Mouse (Mus musculus) MN1 (cell line): Measurements from ENCODE around the gene Anpep.

Experiments
- DNase-seq: peaks from one replicate; pipeline ENCODE4 v3.0.0-alpha.2; 2016; ENCODE audit warnings: low spot score

Gene Anpep

GRCm38 (mm10) chr7:79860811-79861210, at the start of gene Anpep:
TSS of gene Anpep (minus strand) at chr7:79861059.
- no peak for DNase-seq

GRCm38 (mm10) chr7:79907356-79907755, 46.5 kb upstream of the Anpep start:
- DNase-seq = no peak

- DNase-seq = no peak
Measured at GRCm38 (mm10) chr7:79906914-79907313, 46.1 kb upstream of the Anpep start.

- DNase-seq = no peak
Measured at GRCm38 (mm10) chr7:79905193-79905592, 44.3 kb upstream of the Anpep start.

- no peak for DNase-seq
Measured at GRCm38 (mm10) chr7:79903160-79903792, 42.4 kb upstream of the Anpep start.

GRCm38 (mm10) chr7:79900753-79901152, 39.9 kb upstream of the Anpep start:
- no peak for DNase-seq

- no peak for DNase-seq
Measured at GRCm38 (mm10) chr7:79895225-79895624, 34.4 kb upstream of the Anpep start.

- DNase-seq = no peak
Measured at GRCm38 (mm10) chr7:79894790-79895189, 33.9 kb upstream of the Anpep start.

- DNase-seq = no peak
Measured at GRCm38 (mm10) chr7:79892576-79893428, 31.9 kb upstream of the Anpep start.

- DNase-seq = peak; percentile 39
Measured at GRCm38 (mm10) chr7:79890436-79891221, 29.8 kb upstream of the Anpep start.

- no peak for DNase-seq
Measured at GRCm38 (mm10) chr7:79888603-79889002, 27.7 kb upstream of the Anpep start.

GRCm38 (mm10) chr7:79883613-79884334, 22.9 kb upstream of the Anpep start:
- no peak for DNase-seq

- DNase-seq = no peak
Measured at GRCm38 (mm10) chr7:79881901-79882300, 21.0 kb upstream of the Anpep start.

GRCm38 (mm10) chr7:79880998-79881397, 20.1 kb upstream of the Anpep start:
- peak; percentile 58 for DNase-seq

GRCm38 (mm10) chr7:79880033-79880432, 19.2 kb upstream of the Anpep start:
- DNase-seq = no peak

GRCm38 (mm10) chr7:79878455-79879025, 17.7 kb upstream of the Anpep start:
- no peak for DNase-seq

GRCm38 (mm10) chr7:79873407-79873806, 12.5 kb upstream of the Anpep start:
- DNase-seq = no peak

- no peak for DNase-seq
Measured at GRCm38 (mm10) chr7:79871797-79872345, 11.0 kb upstream of the Anpep start.

- peak; percentile 26 for DNase-seq
Measured at GRCm38 (mm10) chr7:79869072-79869719, 8.3 kb upstream of the Anpep start.

GRCm38 (mm10) chr7:79868475-79868874, 7.6 kb upstream of the Anpep start:
- no peak for DNase-seq

- DNase-seq = no peak
Measured at GRCm38 (mm10) chr7:79867861-79868260, 7.0 kb upstream of the Anpep start.
